Mouse (Mus musculus): Measurements from ENCODE around the gene Wrap53. TPM values are rescaled to one million over a fixed set of nuclear protein-coding genes. Genes with fewer than 3 reads are reported as not detected.
A peak's percentile ranks its signal among the peaks of the same experiment; 100 is the strongest.
"Not testable (repeated sequence)": the region's sequence is repeated elsewhere in the genome, so short reads cannot be mapped to it uniquely, and the experiment has no call there.

The Wrap53 gene
- total RNA-seq, 2 experiments from 2014 or later = 9.2 to 10.7 TPM

- no peak for DNase-seq (ENCODE audit: low spot score in 2 of 2)
Observed at GRCm38 (mm10) chr11:69534990-69535389, 45.1 kb downstream of the Wrap53 start.

DNA sequence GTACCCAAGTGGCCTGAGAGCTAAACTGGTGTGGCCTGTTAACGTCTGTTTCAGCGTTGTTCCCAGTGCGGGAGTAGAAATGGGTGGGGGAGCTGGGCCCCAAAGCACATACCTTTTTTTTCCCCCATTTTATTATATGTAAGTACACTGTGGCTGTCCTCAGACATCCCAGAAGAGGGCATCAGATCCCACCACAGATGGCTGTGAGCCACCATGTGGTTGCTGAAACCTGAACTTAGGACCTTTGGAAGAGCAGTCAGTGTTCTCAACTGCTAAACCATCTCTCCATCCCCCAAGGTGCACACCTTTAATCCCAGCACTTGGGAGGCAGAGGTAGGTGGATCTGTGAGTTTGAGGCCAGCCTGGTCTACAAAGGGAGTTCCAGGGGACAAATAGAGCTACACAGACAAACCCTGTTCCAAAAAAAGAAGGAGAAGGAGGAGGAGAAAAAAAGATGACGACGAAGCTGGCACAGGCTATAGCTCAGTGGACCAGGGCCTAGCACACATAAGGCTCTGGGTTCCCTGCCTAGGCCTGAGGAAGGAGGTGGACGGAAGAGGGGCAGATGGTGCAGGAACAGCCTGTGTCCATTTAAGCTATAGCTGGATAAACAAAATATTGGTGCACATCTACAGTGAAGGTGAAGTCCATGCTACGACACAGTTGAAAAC lies 47.4 kb downstream of the Wrap53 start:
- DNase-seq (ENCODE audit: low spot score in 2 of 2) = no peak

DNA sequence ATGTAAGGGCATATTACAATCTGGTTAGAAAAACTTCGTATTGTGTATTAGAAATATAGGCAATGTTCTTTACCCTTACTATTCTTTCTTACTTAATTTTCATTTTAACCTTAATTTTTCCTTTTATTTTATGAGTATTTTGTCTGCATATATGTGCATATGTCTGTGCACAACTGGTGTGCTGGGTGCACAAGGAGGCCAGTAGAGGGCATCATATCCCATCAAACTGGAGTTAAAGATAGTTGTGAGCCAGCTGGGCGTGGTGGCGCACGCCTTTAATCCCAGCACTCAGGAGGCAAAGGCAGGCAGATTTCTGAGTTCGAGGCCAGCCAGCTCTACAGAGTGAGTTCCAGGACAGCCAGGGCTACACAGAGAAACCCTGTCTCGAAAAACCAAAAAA lies 49.3 kb downstream of the Wrap53 start:
- DNase-seq (ENCODE audit: low spot score in 2 of 2) = not testable (repeated sequence)

- not testable (repeated sequence) for DNase-seq (ENCODE audit: low spot score in 2 of 2)
Observed at GRCm38 (mm10) chr11:69530281-69530680, 49.8 kb downstream of the Wrap53 start.

- no peak for DNase-seq (ENCODE audit: low spot score in 2 of 2)
Observed at GRCm38 (mm10) chr11:69528031-69528390, 52.0 kb downstream of the Wrap53 start.

- no peak for DNase-seq (ENCODE audit: low spot score in 2 of 2)
Observed at GRCm38 (mm10) chr11:69527098-69528030, 52.7 kb downstream of the Wrap53 start.

DNA sequence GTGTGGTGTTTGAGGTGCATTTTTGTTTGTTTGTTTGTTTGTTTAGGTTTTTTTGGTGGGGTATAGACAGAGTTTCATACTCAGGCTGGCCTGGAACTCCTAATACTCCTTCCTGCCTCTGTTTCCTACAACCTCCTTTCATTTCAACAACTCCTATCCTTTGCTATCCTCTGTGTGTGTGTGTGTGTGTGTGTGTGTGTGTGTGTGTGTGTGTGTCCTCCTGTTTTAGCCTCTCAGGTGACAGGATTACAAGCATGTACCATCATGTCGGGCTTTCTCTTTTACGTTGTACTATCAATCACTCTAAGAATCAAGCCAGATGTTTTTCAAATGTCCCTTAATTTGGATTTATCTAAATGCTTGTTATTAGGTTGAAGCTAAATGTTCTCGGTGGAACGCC lies 53.4 kb downstream of the Wrap53 start:
- DNase-seq (ENCODE audit: low spot score in 2 of 2) = no peak

GRCm38 (mm10) chr11:69525661-69526060 lies 54.4 kb downstream of the Wrap53 start:
- no peak for DNase-seq (ENCODE audit: low spot score in 2 of 2)

DNA sequence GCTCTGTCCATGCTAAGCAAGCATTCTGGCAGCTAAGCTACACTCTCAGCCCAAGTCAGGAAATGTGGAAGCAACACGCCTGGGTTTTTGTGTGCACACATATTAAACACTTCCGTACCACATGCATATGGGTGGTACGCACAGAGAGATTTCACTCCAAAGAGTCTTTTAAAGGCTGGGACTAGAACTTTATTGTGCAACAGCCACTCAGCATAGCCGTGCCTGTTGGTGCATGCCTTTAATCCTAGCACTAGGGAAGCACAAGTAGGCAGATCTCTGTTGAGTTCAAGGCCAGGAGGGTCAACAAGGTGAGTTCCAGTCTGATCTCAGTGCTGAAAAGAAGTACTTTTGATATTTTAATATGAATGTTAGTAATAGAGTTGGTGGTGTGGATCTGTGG lies 56.4 kb downstream of the Wrap53 start:
- DNase-seq (ENCODE audit: low spot score in 2 of 2) = no peak

DNA sequence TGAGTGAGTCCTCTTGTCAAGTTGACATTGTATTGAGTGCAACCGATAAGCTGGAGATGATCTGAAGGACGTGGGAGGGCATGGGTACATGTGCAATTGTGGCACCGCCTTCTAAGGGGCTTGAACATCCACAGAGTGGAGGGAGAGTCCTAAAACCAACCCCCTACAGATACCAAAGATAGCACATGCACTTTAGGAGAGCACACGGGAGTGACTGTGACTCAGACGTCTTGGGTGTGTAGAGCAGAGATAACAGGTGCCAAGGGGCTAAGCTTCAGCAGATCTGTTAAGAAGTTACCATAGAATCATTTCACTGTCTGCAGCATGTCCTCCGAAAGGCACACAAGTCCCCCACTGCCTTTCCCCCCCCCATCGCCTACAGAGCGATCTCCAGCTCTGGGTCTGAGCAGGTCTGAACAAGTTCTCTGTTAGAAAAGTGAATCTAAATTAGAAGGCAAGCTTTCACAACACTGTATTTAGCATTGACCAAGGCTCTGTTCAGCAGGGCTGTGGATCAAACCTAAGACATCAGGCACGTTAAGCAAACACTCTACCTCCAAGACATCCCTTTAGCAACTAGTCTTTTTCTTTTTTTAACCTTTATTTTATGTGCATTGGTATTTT lies 58.4 kb downstream of the Wrap53 start:
- DNase-seq (ENCODE audit: low spot score in 2 of 2) = no peak

GRCm38 (mm10) chr11:69519976-69520375 lies 60.1 kb downstream of the Wrap53 start:
- DNase-seq (ENCODE audit: low spot score in 2 of 2) = no peak

DNA sequence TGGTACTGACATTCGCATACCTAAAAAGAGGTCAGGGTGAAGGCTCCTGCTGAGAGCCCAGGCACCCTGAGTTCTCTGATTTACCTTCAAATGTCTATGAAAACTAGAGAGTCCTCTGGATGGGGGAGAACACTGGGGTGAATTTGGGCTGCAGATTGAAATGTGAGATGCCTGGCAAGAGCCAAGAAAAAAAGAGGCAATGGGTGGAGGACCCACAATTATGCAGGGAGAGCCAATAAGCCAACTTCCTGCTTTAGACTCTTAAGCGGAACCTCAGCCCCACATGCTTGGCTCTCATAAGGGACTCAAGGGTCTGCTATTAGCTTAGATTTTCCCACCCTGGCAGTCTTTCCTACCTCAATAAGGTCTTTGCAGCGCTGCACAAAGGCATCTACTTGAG lies 63.4 kb downstream of the Wrap53 start:
- no peak for DNase-seq (ENCODE audit: low spot score in 2 of 2)

GRCm38 (mm10) chr11:69516151-69516640 lies 63.9 kb downstream of the Wrap53 start:
- no peak for DNase-seq (ENCODE audit: low spot score in 2 of 2)

- peak; percentile 62 to 70 for DNase-seq (ENCODE audit: low spot score in 2 of 2)
Observed at GRCm38 (mm10) chr11:69513840-69514239, 66.2 kb downstream of the Wrap53 start.

Other genes starting within 250 kb of the Wrap53 start
- gene Rnf227, start 239.8 kb downstream of the Wrap53 start, total RNA-seq (2021) = 100 to 1,000 TPM; 186 to 190 TPM
- gene Chd3, start 210.8 kb downstream of the Wrap53 start, total RNA-seq (2021) = 100 to 1,000 TPM; 346 to 387 TPM
- 100 to 1,000 TPM; 117 to 120 TPM for gene Naa38, start 184.8 kb downstream of the Wrap53 start, total RNA-seq (2021)
- gene Cyb5d1, start 184.6 kb downstream of the Wrap53 start, total RNA-seq (2021) = 10 to 100 TPM; 42.7 to 48.1 TPM
- 1 to 10 TPM; 3.4 to 3.7 TPM for gene Tmem88, start 182.0 kb downstream of the Wrap53 start, total RNA-seq (2021)
- 10 to 100 TPM; 28.2 to 32.2 TPM for gene Kdm6b, start 166.6 kb downstream of the Wrap53 start, total RNA-seq (2021)
- gene Dnah2, start 31.1 kb downstream of the Wrap53 start, total RNA-seq (2021) = 1 to 10 TPM; 2.2 to 3.7 TPM
- 10 to 100 TPM; 51.9 to 65.6 TPM for gene Efnb3, start 20.1 kb downstream of the Wrap53 start, total RNA-seq (2021)
- gene Trp53, start 104 bp upstream of the Wrap53 start, total RNA-seq (2021) = 10 to 100 TPM; 22.9 to 25.9 TPM
- gene Atp1b2, start 25.7 kb upstream of the Wrap53 start, total RNA-seq (2021) = 100 to 1,000 TPM; 392 to 424 TPM
- not detected for gene Shbg, start 37.6 kb upstream of the Wrap53 start, total RNA-seq (2021)
- gene Sat2, start 41.8 kb upstream of the Wrap53 start, total RNA-seq (2021) = 1 to 10 TPM; 8.5 to 9.5 TPM
- 100 to 1,000 TPM; 148 TPM for gene Fxr2, start 52.7 kb upstream of the Wrap53 start, total RNA-seq (2021)
- not detected for gene Sox15, start 75.1 kb upstream of the Wrap53 start, total RNA-seq (2021)
- 10 to 100 TPM; 47.5 to 58.2 TPM for gene Mpdu1, start 82.4 kb upstream of the Wrap53 start, total RNA-seq (2021)
- 10 to 100 TPM; 15.1 to 15.5 TPM for gene Cd68, start 85.9 kb upstream of the Wrap53 start, total RNA-seq (2021)
- 100 to 1,000 TPM; 289 to 295 TPM for gene Eif4a1, start 92.2 kb upstream of the Wrap53 start, total RNA-seq (2021)
- 10 to 100 TPM; 91.4 to 98.7 TPM for gene Senp3, start 101.8 kb upstream of the Wrap53 start, total RNA-seq (2021)
- 1 to 10 TPM; 1.6 to 2.9 TPM for gene Tnfsf13, start 105.5 kb upstream of the Wrap53 start, total RNA-seq (2021)
- 10 to 100 TPM; 11.5 to 12.1 TPM for gene Tnfsf12, start 115.6 kb upstream of the Wrap53 start, total RNA-seq (2021)
- gene Tnfsfm13, start 115.8 kb upstream of the Wrap53 start, total RNA-seq (2021) = 1 to 10 TPM; 1.7 to 4.1 TPM
- gene Polr2a, start 178.4 kb upstream of the Wrap53 start, total RNA-seq (2021) = 10 to 100 TPM; 44.2 to 46.2 TPM
- gene Slc35g3, start 181.7 kb upstream of the Wrap53 start, total RNA-seq (2021) = not detected
- gene Zbtb4, start 185.7 kb upstream of the Wrap53 start, total RNA-seq (2021) = 100 to 1,000 TPM; 146 to 156 TPM
- gene Chrnb1, start 215.7 kb upstream of the Wrap53 start, total RNA-seq (2021) = 1 to 10 TPM; 1.2 TPM
- gene Fgf11, start 221.6 kb upstream of the Wrap53 start, total RNA-seq (2021) = 10 to 100 TPM; 17.1 to 18.5 TPM
- gene Tmem102, start 225.4 kb upstream of the Wrap53 start, total RNA-seq (2021) = under 1 TPM in 1 of 2 experiments, not detected in 1; 0.26 TPM
- not detected for gene Gm39566, start 235.0 kb upstream of the Wrap53 start, total RNA-seq (2021)
- not detected for gene Spem2, start 238.2 kb upstream of the Wrap53 start, total RNA-seq (2021)
- gene Spem1, start 241.9 kb upstream of the Wrap53 start, total RNA-seq (2021) = not detected

All from left cerebral cortex, adult 18-20 months (tissue).